Mouse (Mus musculus) myocyte (in vitro differentiated cells): ENCODE results near the gene Pex7. TPM values are rescaled to one million over a fixed set of nuclear protein-coding genes. Genes with fewer than 3 reads are reported as not detected.

Experiments used
- H3K27me3 ChIP-seq: one replicate; pipeline ENCODE4 v1.6.1; 2011; ENCODE audit not compliant: control insufficient read depth, insufficient read depth, insufficient read length
- H3K36me3 ChIP-seq: one replicate; pipeline ENCODE4 v1.6.1; 2011; ENCODE audit not compliant: control insufficient read depth, insufficient read depth
- H3K4me2 ChIP-seq: one replicate; pipeline ENCODE4 v1.6.1; 2011; ENCODE audit warnings: low read depth, control low read depth
- H3K4me3 ChIP-seq: one replicate; pipeline ENCODE4 v1.5.1; 2011; ENCODE audit warnings: mild to moderate bottlenecking, control low read depth, moderate library complexity
- H3K79me2 ChIP-seq: one replicate; pipeline ENCODE4 v1.6.1; 2011; ENCODE audit not compliant: control insufficient read depth, insufficient read depth
- H3ac ChIP-seq: one replicate; pipeline ENCODE4 v1.6.1; 2011; ENCODE audit not compliant: control insufficient read depth, insufficient read length
- CEBPB ChIP-seq: IDR thresholded peaks from 2 replicates; pipeline ENCODE4 v1.6.1; 2011; ENCODE audit warnings: mild to moderate bottlenecking, moderate library complexity; ENCODE audit not compliant: poor library complexity, insufficient read depth, severe bottlenecking
- E2F4 ChIP-seq: IDR thresholded peaks from one replicate; pipeline ENCODE4 v1.6.1; 2011; ENCODE audit warnings: mild to moderate bottlenecking, control low read depth, moderate library complexity; ENCODE audit not compliant: insufficient read depth
- MAX ChIP-seq: IDR thresholded peaks from one replicate; pipeline ENCODE4 v1.6.1; 2011; ENCODE audit warnings: low read depth, mild to moderate bottlenecking, control low read depth
- MYOD1 ChIP-seq, 3 experiments: IDR thresholded peaks; one replicate each; pipeline ENCODE4 v1.6.1; 2011; ENCODE audit warnings: control low read depth in 2 of 3, low read depth in 2 of 3, mild to moderate bottlenecking in 2 of 3, moderate library complexity in 1 of 3; ENCODE audit not compliant: insufficient read length in 2 of 3, control insufficient read depth in 1 of 3
- MYOG ChIP-seq, 3 experiments: IDR thresholded peaks; one replicate each; pipeline ENCODE4 v1.6.1; 2011; ENCODE audit warnings: control low read depth in 2 of 3, low read depth in 2 of 3, mild to moderate bottlenecking in 2 of 3; ENCODE audit not compliant: insufficient read length in 2 of 3, control insufficient read depth in 1 of 3, insufficient read depth in 1 of 3
- POLR2A ChIP-seq: IDR thresholded peaks from one replicate; pipeline ENCODE4 v1.6.1; 2011; ENCODE audit warnings: low read depth, mild to moderate bottlenecking, control low read depth, moderate library complexity; ENCODE audit not compliant: insufficient read length
- POLR2AphosphoS2 ChIP-seq: IDR thresholded peaks from one replicate; pipeline ENCODE4 v1.6.1; 2011; ENCODE audit warnings: low read depth, control low read depth; ENCODE audit not compliant: insufficient read length
- REST ChIP-seq: IDR thresholded peaks from one replicate; pipeline ENCODE4 v1.6.1; 2011; ENCODE audit warnings: mild to moderate bottlenecking, control low read depth, moderate library complexity; ENCODE audit not compliant: insufficient read depth, insufficient read length
- SRF ChIP-seq: IDR thresholded peaks from one replicate; pipeline ENCODE4 v1.6.1; 2011; ENCODE audit warnings: low read depth; ENCODE audit not compliant: control insufficient read depth, insufficient read length
- TCF12 ChIP-seq: IDR thresholded peaks from one replicate; pipeline ENCODE4 v1.6.1; 2011; ENCODE audit warnings: mild to moderate bottlenecking, control low read depth; ENCODE audit not compliant: poor library complexity, insufficient read depth, severe bottlenecking
- TCF3 ChIP-seq: IDR thresholded peaks from one replicate; pipeline ENCODE4 v1.6.1; 2011; ENCODE audit warnings: low read depth, control low read depth; ENCODE audit not compliant: insufficient read length
- USF1 ChIP-seq: IDR thresholded peaks from one replicate; pipeline ENCODE4 v1.6.1; 2011; ENCODE audit warnings: low read depth, mild to moderate bottlenecking, control low read depth, moderate library complexity
- polyA plus RNA-seq: library from polyadenylated mRNA; unstranded; fragments of >200 nt; fragmentation: generic; extraction: Trizol; gene quantifications from one replicate; pipeline ENCODE4 v1.2.1, GENCODE M21; 2012; ENCODE audit warnings: missing spikeins

Gene Pex7
- polyA plus RNA-seq, 1 experiment, result 7.9 TPM

DNA sequence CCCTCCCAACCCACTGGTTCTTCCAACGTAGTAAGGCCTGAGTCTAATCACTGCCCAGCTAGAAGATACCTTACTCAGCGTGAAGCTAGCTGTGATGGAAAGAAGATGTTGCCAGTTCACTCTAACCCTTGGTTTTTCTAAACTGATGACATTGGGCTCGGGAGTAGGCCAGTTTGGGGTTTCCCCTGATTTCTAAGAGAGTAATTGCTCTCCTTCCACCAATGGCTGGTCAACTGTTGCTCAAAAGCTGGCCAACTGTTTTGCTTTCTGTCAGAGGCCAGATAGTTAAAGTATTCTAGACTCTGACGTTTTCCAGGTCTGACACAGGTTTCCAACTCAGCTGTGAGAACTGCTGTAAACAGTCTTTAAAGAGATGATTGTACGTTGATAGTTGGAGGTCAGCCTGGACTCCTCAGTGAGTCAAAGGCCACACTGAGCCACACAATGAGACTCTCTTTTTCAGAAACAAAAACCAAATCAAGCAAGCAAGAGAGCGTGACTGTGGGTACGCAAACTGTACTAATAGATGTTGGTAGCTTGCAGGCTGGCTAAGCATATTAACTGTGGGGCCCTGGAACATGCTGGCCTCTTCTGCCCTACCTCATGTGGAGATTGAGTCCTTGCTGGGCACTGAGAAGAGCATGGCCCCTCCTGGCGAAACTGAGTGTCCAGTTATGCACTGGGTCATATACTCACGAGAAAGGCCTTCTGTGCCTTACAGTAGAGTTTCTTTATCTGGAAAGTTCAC is 29.6 kb upstream of the Pex7 start:
- Histone ChIP-seq H3K36me3 (no peaks in the 10 kb centered on the region), H3ac (no peak overlapping the region), H3K4me3 (no peak overlapping the region), H3K79me2 (no peaks in the 10 kb centered on the region), H3K27me3 (peaks cover 21% of the 10 kb centered on the region), H3K4me2 (no peak overlapping the region)
- TF ChIP-seq USF1 (no peak), CEBPB (no peak), TCF3 (no peak), MYOD1 (IDR thresholded peaks at IDR 0.05; ENCODE audit: control insufficient read depth in 1 of 3, insufficient read length in 2 of 3, low read depth in 2 of 3) (no peak), E2F4 (no peak), REST (no peak), TCF12 (no peak), POLR2A (no peak), MAX (no peak), POLR2AphosphoS2 (no peak), MYOG (IDR thresholded peaks at IDR 0.05; ENCODE audit: control insufficient read depth in 1 of 3, insufficient read depth in 1 of 3, insufficient read length in 2 of 3, low read depth in 2 of 3) (no peak), SRF (no peak)

DNA sequence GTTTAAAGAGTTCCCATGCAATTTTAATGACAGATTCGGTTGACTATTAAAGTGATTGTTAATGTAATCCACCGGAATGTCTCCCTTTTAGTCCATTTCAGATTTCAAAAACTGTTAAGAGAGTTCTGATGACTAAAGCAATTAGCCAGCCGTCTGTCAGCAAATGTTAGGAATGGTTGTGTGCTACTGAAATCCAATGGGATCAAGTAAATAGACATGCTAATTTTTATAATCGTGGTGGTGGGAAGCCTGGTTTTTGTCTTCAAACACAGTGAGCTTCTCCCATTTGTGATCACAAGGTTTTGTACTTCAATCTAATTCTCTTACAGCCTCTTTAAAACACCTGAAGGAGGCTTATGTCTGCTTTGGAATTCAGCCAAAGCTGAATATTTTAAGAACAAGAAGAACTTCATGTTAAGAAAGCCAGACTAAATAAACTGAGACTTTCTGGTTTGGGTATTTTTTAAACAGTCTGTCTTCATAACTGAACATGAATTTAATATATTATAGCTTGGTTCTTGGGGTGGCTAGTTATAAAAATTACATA is 28.4 kb upstream of the Pex7 start:
- Histone ChIP-seq H3K36me3 (no peaks in the 10 kb centered on the region), H3ac (no peak overlapping the region), H3K27me3 (peaks cover 21% of the 10 kb centered on the region), H3K79me2 (no peaks in the 10 kb centered on the region), H3K4me2 (no peak overlapping the region), H3K4me3 (no peak overlapping the region)
- TF ChIP-seq SRF, result no peak
- TF ChIP-seq TCF12, result no peak
- no peak for TF ChIP-seq POLR2AphosphoS2
- TF ChIP-seq E2F4, result no peak
- TF ChIP-seq MAX, result no peak
- TF ChIP-seq TCF3, result no peak
- no peak for TF ChIP-seq MYOD1 (IDR thresholded peaks at IDR 0.05; ENCODE audit: control insufficient read depth in 1 of 3, insufficient read length in 2 of 3, low read depth in 2 of 3)

- H3K27me3 ChIP-seq, result peaks cover 21% of the 10 kb centered on the region
- no peak for TF ChIP-seq CEBPB
- no peak for TF ChIP-seq MYOG (IDR thresholded peaks at IDR 0.05; ENCODE audit: control insufficient read depth in 1 of 3, insufficient read depth in 1 of 3, insufficient read length in 2 of 3, low read depth in 2 of 3)
- TF ChIP-seq REST, result no peak
- TF ChIP-seq TCF3, result no peak
- no peak for TF ChIP-seq POLR2A
- TF ChIP-seq MAX, result no peak
- TF ChIP-seq SRF, result no peak
- TF ChIP-seq USF1, result no peak
- no peak for TF ChIP-seq E2F4
- TF ChIP-seq POLR2AphosphoS2, result no peak
- no peak for TF ChIP-seq MYOD1 (IDR thresholded peaks at IDR 0.05; ENCODE audit: control insufficient read depth in 1 of 3, insufficient read length in 2 of 3, low read depth in 2 of 3)
- no peak for TF ChIP-seq TCF12
- H3K36me3 ChIP-seq, result no peaks in the 10 kb centered on the region
- H3ac ChIP-seq, result no peak overlapping the region
- no peaks in the 10 kb centered on the region for H3K79me2 ChIP-seq
- peak overlapping the region; percentile 81 for H3K4me2 ChIP-seq
- peak overlapping the region; percentile 10 for H3K4me3 ChIP-seq
These were observed 27.8 kb upstream of the Pex7 start for GRCm38 (mm10) chr10:19935295-19935623.

- peak within 1 kb of the TSS; percentile 81 for H3K4me2 ChIP-seq
- peaks cover 21% of the 10 kb centered on the region for H3K27me3 ChIP-seq
- no peaks in the 10 kb centered on the region for H3K36me3 ChIP-seq
- H3K79me2 ChIP-seq, result no peaks in the 10 kb centered on the region
- H3K4me3 ChIP-seq, result peak within 1 kb of the TSS; percentile 10
- TF ChIP-seq CEBPB (no peak), USF1 (no peak), TCF3 (no peak), TCF12 (no peak), MYOD1 (IDR thresholded peaks at IDR 0.05; ENCODE audit: control insufficient read depth in 1 of 3, insufficient read length in 2 of 3, low read depth in 2 of 3) (peak in 1 of 3 experiments; percentile 31), POLR2AphosphoS2 (no peak), MAX (no peak), MYOG (IDR thresholded peaks at IDR 0.05; ENCODE audit: control insufficient read depth in 1 of 3, insufficient read depth in 1 of 3, insufficient read length in 2 of 3, low read depth in 2 of 3) (peak in 1 of 3 experiments; percentile 28), POLR2A (no peak), REST (no peak), E2F4 (no peak)
- H3ac ChIP-seq, result peak within 1 kb of the TSS; percentile 26
These were observed 27.1 kb upstream of the Pex7 start, which contains the start of gene Map3k5 for GRCm38 (mm10) chr10:19934384-19935294. TSS of gene Map3k5 (plus strand) at chr10:19934472.
